Mouse (Mus musculus): ENCODE results near the gene Socs3.

Gene Socs3

GRCm38 (mm10) chr11:117918541-117918940, 51.3 kb downstream of the Socs3 start:
- no peak for DNase-seq

All from right cerebral cortex, postnatal 25 days (tissue).